Mouse (Mus musculus) intestine, embryonic 16.5 days (tissue): ENCODE data around the gene Usp12. TPM values are rescaled to one million over a fixed set of nuclear protein-coding genes. Genes with fewer than 3 reads are reported as not detected.

Source experiments
- ATAC-seq: fragments of 200-750 bp; cut with Nextera tagmentation; 2 replicates; pipeline ENCODE4 v1.8.0; 2017; ENCODE audit warnings: moderate TSS enrichment, moderate library complexity
- H3K27ac ChIP-seq: fragments of 300-500 bp; sonication (generic); 2 replicates; pipeline ENCODE4 v1.5.1; 2014; ENCODE audit warnings: mild to moderate bottlenecking, low read length
- H3K27me3 ChIP-seq: fragments of 300-500 bp; sonication (generic); replicated peaks from 2 replicates; pipeline ENCODE4 v1.6.1; 2014; ENCODE audit warnings: low read length, control low read depth, mixed read lengths; ENCODE audit not compliant: control insufficient read depth, insufficient read depth
- H3K36me3 ChIP-seq: fragments of 300-500 bp; sonication (generic); 2 replicates; pipeline ENCODE4 v1.6.1; 2014; ENCODE audit warnings: low read length, control low read depth; ENCODE audit not compliant: control insufficient read depth, insufficient read depth
- H3K4me1 ChIP-seq: fragments of 300-500 bp; sonication (generic); 2 replicates; pipeline ENCODE4 v1.6.1; 2014; ENCODE audit warnings: low read length, control low read depth, mixed read lengths; ENCODE audit not compliant: control insufficient read depth, insufficient read depth
- H3K4me2 ChIP-seq: fragments of 300-500 bp; sonication (generic); 2 replicates; pipeline ENCODE4 v1.6.1; 2014; ENCODE audit warnings: low read depth, low read length, control low read depth
- H3K4me3 ChIP-seq: fragments of 300-500 bp; sonication (generic); 2 replicates; pipeline ENCODE4 v1.5.1; 2014; ENCODE audit warnings: mild to moderate bottlenecking, low read length
- H3K9ac ChIP-seq: fragments of 300-500 bp; sonication (generic); 2 replicates; pipeline ENCODE4 v1.6.1; 2014; ENCODE audit warnings: low read depth, low read length
- H3K9me3 ChIP-seq: fragments of 300-500 bp; sonication (generic); 2 replicates; pipeline ENCODE4 v1.6.1; 2016; ENCODE audit warnings: low read length, control low read depth; ENCODE audit not compliant: control insufficient read depth
- WGBS: fragments of 180-500 bp; shearing (Covaris S2); extraction: QIAGEN DNeasy Blood & Tissue Kit; methylation state at CpG from one replicate; pipeline ENCODE4 v1.1.7; 2014; 5-methylcytosine and 5-hydroxymethylcytosine counted together
- polyA plus RNA-seq: library from polyadenylated mRNA; unstranded; fragments of >200 nt; fragmentation: Nextera tagmentation; extraction: Ambion mirVana; gene quantifications from 2 replicates; pipeline ENCODE4 v1.2.1, GENCODE M21; 2015

Usp12 gene
- polyA plus RNA-seq, 1 experiment from 2014 or later: 26.7 TPM

DNA sequence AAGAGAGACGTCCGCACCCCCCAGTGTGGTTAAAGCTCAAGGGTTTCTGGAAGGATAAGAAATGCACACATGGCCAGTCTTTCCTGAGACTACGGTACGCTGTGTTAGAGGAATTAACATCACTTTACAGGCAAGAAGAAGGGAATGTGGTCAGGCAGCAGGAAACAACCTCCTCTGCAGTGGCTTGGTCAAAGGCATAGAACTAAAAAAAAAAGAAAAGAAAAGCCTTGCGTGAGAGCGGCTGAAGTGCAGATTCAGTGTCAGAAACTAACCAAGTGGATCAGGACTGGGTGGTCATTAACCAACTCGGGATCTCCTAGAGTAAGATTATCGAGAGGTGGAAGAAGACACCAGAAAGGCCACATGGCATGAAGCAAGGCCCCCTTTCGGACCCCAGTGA is 5.4 kb downstream of the Usp12 start:
- 0 out of 2 replicates have a peak overlapping the region, but pooled peaks have one; percentile 24 for H3K9ac ChIP-seq
- H3K4me2 ChIP-seq: peak overlapping the region; percentile 27; the same call in 1 of the 2 replicates
- H3K9me3 ChIP-seq: no peaks in the 10 kb centered on the region
- H3K36me3 ChIP-seq: no peaks in the 10 kb centered on the region
- H3K4me3 ChIP-seq: no peak overlapping the region
- H3K27me3 ChIP-seq: no peaks in the 10 kb centered on the region
- peaks cover 56% of the 10 kb centered on the region for H3K4me1 ChIP-seq
- 62% methylated on average over 9 of the region's 9 CpGs for WGBS
- ATAC-seq: no peak
- H3K27ac ChIP-seq: no peak overlapping the region; the same call in 1 of the 2 replicates

DNA sequence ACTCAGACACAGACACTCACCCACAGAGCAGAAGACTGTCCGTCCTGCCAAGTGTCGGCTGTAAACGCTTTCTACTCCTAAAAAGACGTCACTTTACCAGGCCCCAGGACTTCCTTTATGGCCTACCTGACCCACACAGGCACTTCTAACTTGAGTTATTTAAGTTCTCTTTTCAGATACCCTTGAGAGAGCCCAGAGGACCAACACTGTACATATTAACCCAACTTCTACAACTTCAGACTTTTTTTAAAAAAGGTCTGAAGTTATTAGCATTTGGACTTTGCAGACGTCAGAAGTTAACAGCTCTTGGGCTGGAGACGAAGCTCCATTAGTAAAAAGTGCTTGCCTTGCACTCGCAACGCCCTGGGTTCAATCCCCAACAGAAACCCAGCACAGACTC is 8.7 kb downstream of the Usp12 start:
- H3K9ac ChIP-seq: no peak overlapping the region
- WGBS: 62% methylated on average over 8 of the region's 8 CpGs
- H3K9me3 ChIP-seq: no peaks in the 10 kb centered on the region
- H3K4me3 ChIP-seq: no peak overlapping the region
- peaks cover 50% of the 10 kb centered on the region for H3K4me1 ChIP-seq
- 0 out of 2 replicates have a peak overlapping the region, but pooled peaks have one; percentile 9 for H3K27ac ChIP-seq
- H3K4me2 ChIP-seq: no peak overlapping the region
- no peaks in the 10 kb centered on the region for H3K27me3 ChIP-seq
- no peak for ATAC-seq
- 0 out of 2 replicates have a peak, but pooled peaks cover 4% of the 10 kb centered on the region for H3K36me3 ChIP-seq

DNA sequence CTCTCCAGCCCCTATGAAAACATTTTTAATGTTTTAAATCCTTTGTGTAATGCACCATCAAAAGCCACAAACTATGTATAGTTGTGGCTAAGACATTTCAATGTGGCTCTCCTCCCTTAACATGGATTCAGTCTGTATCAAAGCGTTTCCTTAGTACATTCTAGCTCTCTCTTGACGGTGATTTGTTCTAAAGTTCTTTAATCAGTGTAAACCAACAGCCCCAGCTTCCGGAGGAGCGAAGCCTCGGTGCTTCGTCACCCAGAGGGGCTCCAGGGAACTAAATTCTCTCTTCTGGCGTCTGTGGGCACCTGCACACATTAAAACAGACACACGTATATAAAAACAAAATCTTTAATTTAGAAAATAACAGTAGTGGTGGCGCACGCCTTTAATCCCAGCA is 10.9 kb downstream of the Usp12 start:
- Histone ChIP-seq H3K27ac (no peak overlapping the region), H3K4me2 (no peak overlapping the region), H3K9ac (no peak overlapping the region), H3K36me3 (0 out of 2 replicates have a peak, but pooled peaks cover 4% of the 10 kb centered on the region), H3K9me3 (no peaks in the 10 kb centered on the region), H3K4me3 (no peak overlapping the region), H3K27me3 (no peaks in the 10 kb centered on the region), H3K4me1 (peaks cover 49% of the 10 kb centered on the region)
- WGBS: 84% methylated on average over 10 of the region's 10 CpGs
- no peak for ATAC-seq

DNA sequence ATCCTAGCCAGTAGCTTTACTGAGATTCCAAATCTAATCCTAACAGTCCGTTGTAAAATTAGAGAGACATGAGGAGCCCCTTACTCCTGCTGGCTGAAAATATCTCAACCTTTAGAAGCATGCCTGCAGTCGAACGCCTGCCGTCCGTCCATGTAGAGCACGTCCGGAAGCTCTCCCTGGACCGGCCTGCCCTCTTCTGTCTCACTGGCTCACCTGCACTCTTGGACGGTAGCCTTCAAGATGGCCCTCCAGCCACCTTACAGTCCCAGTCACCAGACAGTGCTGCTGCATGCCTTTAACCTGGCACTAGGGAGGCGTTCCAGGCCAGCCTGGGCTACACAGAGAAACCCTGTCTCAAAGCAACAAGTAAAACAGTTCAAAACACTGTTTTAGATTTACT is 11.5 kb downstream of the Usp12 start:
- 0 out of 2 replicates have a peak, but pooled peaks cover 4% of the 10 kb centered on the region for H3K36me3 ChIP-seq
- no peaks in the 10 kb centered on the region for H3K9me3 ChIP-seq
- H3K27me3 ChIP-seq: no peaks in the 10 kb centered on the region
- no peak overlapping the region for H3K27ac ChIP-seq
- H3K4me1 ChIP-seq: peaks cover 46% of the 10 kb centered on the region
- 81% methylated on average over 10 of the region's 10 CpGs for WGBS
- no peak overlapping the region for H3K4me2 ChIP-seq
- ATAC-seq: no peak
- no peak overlapping the region for H3K4me3 ChIP-seq
- no peak overlapping the region for H3K9ac ChIP-seq

DNA sequence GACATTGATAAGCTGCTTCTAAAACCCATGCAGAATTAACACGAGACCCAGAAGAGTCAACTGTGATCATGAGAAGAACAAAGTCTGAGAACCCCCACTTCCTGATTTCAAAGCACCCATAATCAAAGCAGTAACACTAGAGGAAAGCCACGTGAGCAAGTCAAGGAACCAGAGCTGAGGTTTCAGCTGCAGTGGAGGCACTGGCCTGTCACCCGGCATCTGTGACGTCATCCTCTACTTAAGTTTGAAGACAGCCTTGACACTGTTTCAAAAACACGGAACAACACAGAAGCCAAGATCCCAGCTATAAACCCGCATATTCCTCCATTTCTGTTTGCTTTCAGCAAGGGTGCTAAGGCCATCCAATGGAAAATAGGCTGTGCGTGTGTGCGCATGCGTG is 13.1 kb downstream of the Usp12 start:
- H3K36me3 ChIP-seq: 0 out of 2 replicates have a peak, but pooled peaks cover 4% of the 10 kb centered on the region

DNA sequence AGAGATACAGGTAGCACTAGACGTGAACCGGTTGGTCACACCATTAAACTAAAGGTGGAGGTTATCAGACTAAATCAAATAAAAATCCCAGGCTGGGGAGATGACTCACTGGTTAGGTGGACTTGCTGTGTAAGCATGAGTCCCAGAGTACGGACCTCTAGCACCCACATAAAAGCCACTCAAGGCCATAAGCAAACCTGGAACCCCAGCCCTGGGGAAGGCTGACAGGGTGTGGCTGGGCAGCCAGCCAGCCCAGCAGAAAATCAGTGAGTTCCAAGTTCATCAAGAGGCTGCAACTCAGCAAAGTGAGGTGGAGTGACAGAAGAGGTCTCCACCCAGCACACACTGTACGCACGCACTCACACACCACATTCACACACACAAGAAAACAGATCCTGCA is 14.9 kb downstream of the Usp12 start:
- Histone ChIP-seq H3K4me3 (no peak overlapping the region), H3K9ac (peak overlapping the region; percentile 52; the same call in 1 of the 2 replicates), H3K4me1 (peaks cover 57% of the 10 kb centered on the region), H3K36me3 (0 out of 2 replicates have a peak, but pooled peaks cover 4% of the 10 kb centered on the region), H3K27me3 (no peaks in the 10 kb centered on the region), H3K9me3 (no peaks in the 10 kb centered on the region), H3K4me2 (no peak overlapping the region), H3K27ac (peak overlapping the region; percentile 91)
- WGBS: 59% methylated on average over 5 of the region's 5 CpGs
- ATAC-seq: peak; percentile 93

More for the DNA sequence above, 13.1 kb downstream of the Usp12 start:
- Histone ChIP-seq H3K27me3 (no peaks in the 10 kb centered on the region), H3K27ac (peak overlapping the region; percentile 69), H3K9me3 (no peaks in the 10 kb centered on the region), H3K4me3 (no peak overlapping the region), H3K9ac (no peak overlapping the region), H3K4me1 (peaks cover 58% of the 10 kb centered on the region), H3K4me2 (no peak overlapping the region)
- peak; percentile 34 for ATAC-seq
- WGBS: 69% methylated on average over 9 of the region's 9 CpGs

DNA sequence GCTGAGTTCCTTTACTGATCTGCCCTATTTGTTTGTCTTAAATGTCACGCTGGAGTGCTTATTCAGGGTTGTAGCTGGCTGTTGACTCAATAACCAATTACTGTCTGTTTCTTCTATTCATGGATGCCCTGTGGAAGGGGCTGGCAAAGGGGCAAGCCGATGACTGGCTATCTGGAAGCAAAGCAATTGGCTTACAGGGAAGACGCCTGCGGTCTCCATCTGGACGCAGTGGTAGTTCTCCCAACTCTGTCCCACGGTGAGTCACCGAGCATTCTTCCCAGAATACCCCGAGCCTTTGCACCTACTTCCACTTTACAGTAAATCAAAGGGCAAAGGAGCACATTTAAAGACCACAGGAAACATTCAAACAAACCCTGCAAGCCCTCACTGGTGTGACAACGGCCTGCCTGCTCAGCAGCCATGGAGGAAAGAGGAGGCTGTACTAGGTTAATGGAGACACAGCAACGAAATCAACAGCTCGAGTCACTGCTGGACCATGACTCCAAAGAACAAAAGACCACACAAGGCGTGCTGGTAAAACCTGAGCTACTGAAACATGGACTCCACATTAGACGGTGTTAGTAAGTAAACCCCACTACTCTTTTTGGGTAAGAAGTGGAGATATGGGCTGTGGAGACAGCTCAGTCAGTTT is 17.7 kb downstream of the Usp12 start:
- 0 out of 2 replicates have a peak overlapping the region, but pooled peaks have one; percentile 25 for H3K27ac ChIP-seq
- no peak overlapping the region for H3K4me2 ChIP-seq
- no peaks in the 10 kb centered on the region for H3K27me3 ChIP-seq
- WGBS: 69% methylated on average over 13 of the region's 13 CpGs
- H3K4me3 ChIP-seq: no peak overlapping the region
- H3K9ac ChIP-seq: no peak overlapping the region
- H3K36me3 ChIP-seq: no peaks in the 10 kb centered on the region
- H3K4me1 ChIP-seq: peaks cover 44% of the 10 kb centered on the region
- no peak for ATAC-seq
- H3K9me3 ChIP-seq: no peaks in the 10 kb centered on the region

DNA sequence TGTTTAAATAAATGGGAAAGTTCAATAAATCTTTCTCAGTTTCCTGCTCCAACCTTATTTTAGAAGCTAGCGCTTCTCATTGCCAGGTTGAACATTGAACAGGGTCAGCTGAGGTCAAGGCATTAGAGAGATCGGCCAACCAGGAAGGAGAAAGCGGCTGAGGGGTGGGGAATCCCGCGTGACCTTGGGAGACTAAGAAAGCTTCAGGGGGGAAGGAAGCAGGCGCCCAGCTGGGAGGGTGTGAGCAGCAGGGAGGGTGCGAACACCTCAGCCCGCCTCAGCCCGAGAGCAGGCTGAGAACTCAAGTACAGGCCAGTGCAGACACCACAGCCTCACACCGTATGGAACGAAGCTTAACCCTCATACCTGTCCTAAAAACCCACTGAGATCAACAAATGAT is 22.8 kb downstream of the Usp12 start:
- WGBS: 23% methylated on average over 11 of the region's 11 CpGs
- peak; percentile 80 for ATAC-seq
- H3K4me3 ChIP-seq: no peak overlapping the region
- H3K27ac ChIP-seq: peak overlapping the region; percentile 38; the same call in 1 of the 2 replicates
- no peaks in the 10 kb centered on the region for H3K27me3 ChIP-seq
- no peak overlapping the region for H3K4me2 ChIP-seq
- no peak overlapping the region for H3K9ac ChIP-seq
- H3K36me3 ChIP-seq: 0 out of 2 replicates have a peak, but pooled peaks cover 5% of the 10 kb centered on the region
- H3K4me1 ChIP-seq: peaks cover 26% of the 10 kb centered on the region
- H3K9me3 ChIP-seq: no peaks in the 10 kb centered on the region

DNA sequence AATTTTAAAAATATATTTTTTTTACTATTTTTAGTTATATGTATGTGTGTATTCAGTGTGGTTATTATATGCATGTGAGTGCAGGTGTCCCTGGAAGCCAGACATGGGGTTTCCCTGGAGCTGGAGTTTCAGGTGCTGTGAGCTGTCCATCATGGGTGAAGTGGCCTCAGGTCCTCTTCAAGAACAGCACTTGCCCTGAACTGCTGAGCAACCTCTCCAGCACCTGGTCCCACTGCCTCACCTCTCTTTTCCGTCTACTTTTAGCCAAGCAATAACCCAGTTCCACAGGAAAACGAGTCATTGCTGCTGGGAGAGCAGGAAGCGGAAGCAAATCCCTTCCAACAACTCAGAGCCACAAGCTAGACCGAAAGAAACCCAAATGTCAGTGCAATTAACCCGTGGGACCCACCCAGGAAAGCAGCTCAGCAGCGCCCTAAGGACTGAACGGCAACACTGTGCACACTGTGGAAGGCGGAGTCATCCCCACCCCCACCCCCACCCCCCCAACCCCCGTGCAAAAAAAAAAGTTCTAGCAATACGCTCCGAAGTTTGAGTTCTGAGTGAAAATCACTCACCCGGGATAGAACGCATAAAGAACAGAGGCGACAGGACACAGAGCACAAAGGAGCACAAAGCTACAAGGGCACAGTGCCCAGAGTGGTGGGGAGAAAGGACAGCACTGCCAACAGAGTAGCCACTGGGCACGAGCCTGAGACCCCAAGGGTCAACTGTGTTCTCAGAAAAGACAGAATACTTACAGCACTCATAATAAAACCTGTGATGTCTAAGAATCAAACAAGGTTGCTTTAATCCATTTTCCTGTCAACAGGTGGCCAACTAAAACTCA is 24.6 kb downstream of the Usp12 start:
- H3K4me2 ChIP-seq: no peak overlapping the region
- H3K36me3 ChIP-seq: 0 out of 2 replicates have a peak, but pooled peaks cover 6% of the 10 kb centered on the region
- H3K9ac ChIP-seq: no peak overlapping the region
- no peak overlapping the region for H3K27ac ChIP-seq
- H3K9me3 ChIP-seq: no peaks in the 10 kb centered on the region
- H3K27me3 ChIP-seq: no peaks in the 10 kb centered on the region
- H3K4me1 ChIP-seq: peaks cover 18% of the 10 kb centered on the region; the same call in 1 of the 2 replicates
- 60% methylated on average over 15 of the region's 15 CpGs for WGBS
- ATAC-seq: no peak
- H3K4me3 ChIP-seq: no peak overlapping the region
